Comparison of ENCODE assay signal across 8 mouse cellular contexts in the genomic region with DNA sequence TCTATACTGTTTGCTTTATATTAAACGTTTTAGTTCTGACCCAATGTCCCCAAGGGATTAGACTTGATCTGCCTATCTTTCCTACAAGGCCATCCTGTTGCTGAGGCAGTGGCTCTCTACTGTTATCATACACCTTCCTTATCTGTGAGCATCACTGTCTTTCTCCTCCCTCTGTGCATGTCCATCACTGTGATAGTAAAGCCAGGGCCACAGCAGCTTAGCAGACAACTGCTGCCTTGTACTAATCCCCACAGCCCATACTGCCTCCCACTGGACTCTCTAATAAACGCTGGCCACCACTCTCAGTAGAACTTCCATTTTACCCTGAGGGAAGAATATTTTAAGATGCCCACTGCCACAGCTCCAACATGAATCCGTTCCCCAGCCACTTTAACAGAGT.
A peak's percentile ranks its signal among the peaks of the same experiment; 100 is the strongest.
DNase-seq lines count a peak whose midpoint lies in the region; ATAC-seq and TF ChIP-seq lines count a peak whose summit lies in the region.

No protein-coding gene starts in this region.

- H3K27me3 ChIP-seq in liver, postnatal 0 days (ENCODE audit: insufficient read depth, low read length), result no peaks in the 10 kb centered on the region
- H3K27me3 ChIP-seq in splenic B cell, adult 2 months (ENCODE audit: control insufficient read depth, insufficient read depth, low read length, poor library complexity, severe bottlenecking), result no peaks in the 10 kb centered on the region

- 0 out of 2 replicates have a peak, but pooled peaks cover 2% of the 10 kb centered on the region for H3K4me1 ChIP-seq in liver, postnatal 0 days (ENCODE audit: insufficient read depth)

- TF ChIP-seq CTCF in liver, postnatal 0 days (IDR thresholded peaks at IDR 0.05; ENCODE audit: low read depth), result peak; percentile 43

- TF ChIP-seq EP300 in liver, postnatal 0 days (IDR thresholded peaks at IDR 0.05; ENCODE audit: low read depth), result no peak

- no peak overlapping the region for H3K4me3 ChIP-seq in liver, postnatal 0 days (ENCODE audit: low read depth, low read length)

- peak; percentile 50 for DNase-seq in left cerebral cortex, postnatal 4 days
- DNase-seq in left cerebral cortex, adult 9 months (ENCODE audit: low spot score in 2 of 2), result no peak
- peak; percentile 61 to 76 for DNase-seq in cerebellum, postnatal 25 days
- no peak for DNase-seq in liver, postnatal 0 days
- DNase-seq in splenic B cell, adult 2 months (ENCODE audit: low read depth, low spot score), result peak; percentile 45
- DNase-seq in adrenal gland, postnatal 14 days, result no peak
- no peak for DNase-seq in thymus, adult 18-20 months

- no peaks in the 10 kb centered on the region for H3K9me3 ChIP-seq in liver, postnatal 0 days (ENCODE audit: low read length)

- H3K27ac ChIP-seq in liver, postnatal 0 days (ENCODE audit: low read depth), result no peak overlapping the region

- no peak overlapping the region for H3K9ac ChIP-seq in liver, postnatal 0 days (replicated peaks)

- no peak for ATAC-seq in liver, postnatal 0 days
- no peak for ATAC-seq in erythroblast, adult 5-6 weeks (replicated peaks; ENCODE audit: low FRiP score, poor library complexity, severe bottlenecking)

- intact Hi-C loops in left cerebral cortex, postnatal 4 days (cut with DNase I), result loop anchor here (5.0 kb wide), 1 partner anchor 136 kb away; no protein-coding TSS in a partner anchor

- no peak overlapping the region for H3K4me2 ChIP-seq in liver, postnatal 0 days (ENCODE audit: low read depth, low read length)

- H3K36me3 ChIP-seq in liver, postnatal 0 days (replicated peaks; ENCODE audit: insufficient read depth, low read length), result no peaks in the 10 kb centered on the region
- no peaks in the 10 kb centered on the region for H3K36me3 ChIP-seq in splenic B cell, adult 2 months (ENCODE audit: control insufficient read depth, insufficient read depth, low read length, poor library complexity, severe bottlenecking)

- WGBS in liver, postnatal 0 days (ENCODE audit: insufficient replicate concordance), result 55% methylated on average over 3 of the region's 3 CpGs

Comparison
In these comparisons a context has a peak if more than half of its experiments do, and no peak if none do; other contexts are left out.
1. DNase-seq: peak in left cerebral cortex, postnatal 4 days (single experiment), cerebellum, postnatal 25 days (2 of 2) and splenic B cell, adult 2 months (single experiment); none in left cerebral cortex, adult 9 months (0 of 2), liver, postnatal 0 days (single experiment), adrenal gland, postnatal 14 days (single experiment) and thymus, adult 18-20 months (0 of 2).